Mouse (Mus musculus) left cerebral cortex, adult 18-20 months (tissue): ENCODE measurements around the gene Rbm46. TPM values are rescaled to one million over a fixed set of nuclear protein-coding genes. Genes with fewer than 3 reads are reported as not detected.
A peak's percentile ranks its signal among the peaks of the same experiment; 100 is the strongest.

Source experiments
- DNase-seq, 2 experiments: peaks; one replicate each; pipeline ENCODE4 v3.0.0; 2021 to 2022; ENCODE audit warnings: low spot score in 2 of 2, mixed read lengths in 1 of 2
- total RNA-seq, 2 experiments: library from RNA; stranded (reverse); gene quantifications; 2 replicates each; pipeline ENCODE4 v1.2.3; 2021

The Rbm46 gene
- total RNA-seq, 2 experiments from 2014 or later, result 0.56 to 0.61 TPM

GRCm38 (mm10) chr3:82793656-82794055, 82.6 kb downstream of the Rbm46 start:
- no peak for DNase-seq

GRCm38 (mm10) chr3:82791663-82792062, 84.6 kb downstream of the Rbm46 start:
- peak; percentile 2 to 25 for DNase-seq

Other genes with a start within 250 kb of the Rbm46 start
- under 1 TPM in 1 of 2 experiments, not detected in 1; 0.07 TPM for gene Lrat, start 27.5 kb upstream of the Rbm46 start, total RNA-seq
- not detected for gene Fgg, start 131.2 kb upstream of the Rbm46 start, total RNA-seq
- gene Fga, start 149.6 kb upstream of the Rbm46 start, total RNA-seq, result not detected
- not detected for gene Fgb, start 173.4 kb upstream of the Rbm46 start, total RNA-seq
- gene Plrg1, start 179.0 kb upstream of the Rbm46 start, total RNA-seq, result 10 to 100 TPM; 43.5 to 45.6 TPM